Mouse (Mus musculus) bone marrow macrophage, adult 2 months (primary cell): ENCODE results near the gene Zfp286. TPM values are rescaled to one million over a fixed set of nuclear protein-coding genes. Genes with fewer than 3 reads are reported as not detected.
"Not testable (repeated sequence)": the region's sequence is repeated elsewhere in the genome, so short reads cannot be mapped to it uniquely, and the experiment has no call there.

Source experiments
- H3K27ac ChIP-seq: 2 replicates; pipeline ENCODE4 v1.5.1; 2012; ENCODE audit warnings: low read depth, low read length; ENCODE audit not compliant: insufficient read depth
- H3K4me1 ChIP-seq: 2 replicates; pipeline ENCODE4 v1.6.1; 2012; ENCODE audit warnings: low read length; ENCODE audit not compliant: control insufficient read depth, insufficient read depth
- H3K4me3 ChIP-seq: 2 replicates; pipeline ENCODE4 v1.5.1; 2012; ENCODE audit warnings: mild to moderate bottlenecking, low read length, moderate library complexity; ENCODE audit not compliant: insufficient read depth
- CTCF ChIP-seq: IDR thresholded peaks from 2 replicates; pipeline ENCODE4 v1.5.1; 2012; ENCODE audit warnings: low read depth, mild to moderate bottlenecking, low read length, moderate library complexity
- POLR2A ChIP-seq: IDR thresholded peaks from 2 replicates; pipeline ENCODE4 v1.6.1; 2012; ENCODE audit warnings: mild to moderate bottlenecking, low read depth, low read length, borderline replicate concordance
- polyA plus RNA-seq: library from polyadenylated mRNA; stranded (reverse); fragments of >200 nt; gene quantifications from 2 replicates; pipeline ENCODE4 v1.2.4, GENCODE M21; 2012; ENCODE audit not compliant: missing spikeins, insufficient read depth, insufficient read length

Gene Zfp286
- polyA plus RNA-seq, 1 experiment = 1.7 TPM

GRCm38 (mm10) chr11:62804119-62804518, 14.9 kb upstream of the Zfp286 start:
- H3K4me3 ChIP-seq = no peak overlapping the region
- no peak overlapping the region for H3K27ac ChIP-seq
- H3K4me1 ChIP-seq = peaks cover 13% of the 10 kb centered on the region
- TF ChIP-seq CTCF (no peak), POLR2A (no peak)

DNA sequence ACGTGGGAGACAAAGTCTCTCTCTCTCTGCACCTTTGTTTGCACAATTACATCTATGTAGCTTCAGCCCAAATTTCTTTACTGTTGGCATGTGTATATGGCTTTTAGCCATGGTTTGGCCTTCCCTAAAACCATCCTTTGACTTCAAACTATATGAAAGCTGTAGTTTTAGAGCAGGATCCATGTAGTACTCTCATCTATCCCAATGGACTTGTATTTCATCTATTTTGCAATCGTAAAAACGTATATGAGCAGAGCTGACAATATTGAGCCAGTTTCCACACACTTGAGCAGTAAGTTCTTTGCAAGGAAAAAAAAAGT, 315 bp upstream of the Zfp286 start:
- Histone ChIP-seq H3K4me3 (peak overlapping the region; percentile 45), H3K4me1 (no peaks in the 10 kb centered on the region), H3K27ac (no peak overlapping the region)
- TF ChIP-seq POLR2A (no peak), CTCF (no peak)

- TF ChIP-seq POLR2A (no peak), CTCF (no peak)
- Histone ChIP-seq H3K4me1 (no peaks in the 10 kb centered on the region), H3K27ac (no peak overlapping the region), H3K4me3 (no peak overlapping the region)
Measured at GRCm38 (mm10) chr11:62776510-62776909, 12.8 kb downstream of the Zfp286 start.

GRCm38 (mm10) chr11:62760755-62761457, 28.4 kb downstream of the Zfp286 start:
- TF ChIP-seq POLR2A = no peak
- no peak for TF ChIP-seq CTCF
- peaks cover 4% of the 10 kb centered on the region; the same call in 1 of the 2 replicates for H3K4me1 ChIP-seq
- H3K4me3 ChIP-seq = no peak overlapping the region
- no peak overlapping the region for H3K27ac ChIP-seq

DNA sequence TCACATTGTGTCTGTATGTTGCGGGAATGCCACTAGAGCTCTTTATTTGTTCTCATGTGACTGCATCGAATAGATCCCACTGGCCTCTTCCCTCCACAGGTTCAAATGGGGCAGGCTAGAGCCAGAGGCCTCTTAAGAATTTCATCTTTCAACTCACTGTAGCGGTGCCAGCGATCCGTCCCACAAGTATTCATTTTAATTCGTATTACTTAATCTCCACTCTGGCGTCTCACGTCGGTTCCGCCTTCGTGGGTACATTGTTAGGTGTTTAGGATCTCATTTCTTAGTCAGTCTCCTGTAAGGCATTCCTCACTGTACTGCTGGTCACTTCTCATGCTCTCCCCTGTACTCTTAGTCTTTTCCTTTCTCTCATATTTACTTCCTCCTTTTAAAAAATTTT, 30.8 kb downstream of the Zfp286 start:
- TF ChIP-seq CTCF (no peak), POLR2A (no peak)

DNA sequence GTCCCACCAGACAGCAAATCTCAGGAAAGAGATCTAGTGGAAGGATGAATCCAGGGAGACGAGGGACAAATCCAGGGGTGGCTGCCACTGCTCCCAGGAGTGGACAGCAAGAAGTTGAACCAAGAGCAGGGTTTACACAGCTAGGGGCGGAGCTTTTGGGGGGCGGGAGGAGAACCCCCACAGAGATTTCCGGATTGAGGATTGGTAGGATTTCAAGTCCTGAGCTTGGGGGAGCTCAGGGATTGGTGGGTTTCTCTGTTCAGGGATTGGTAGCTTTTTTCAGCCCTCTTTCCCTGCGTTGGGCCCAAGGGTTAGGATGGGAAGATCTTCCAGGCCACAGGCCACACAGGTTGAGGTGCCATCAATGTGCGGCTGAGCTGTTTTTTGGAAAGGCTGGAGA, 31.4 kb downstream of the Zfp286 start:
- no peak overlapping the region for H3K27ac ChIP-seq
- peaks cover 4% of the 10 kb centered on the region; the same call in 1 of the 2 replicates for H3K4me1 ChIP-seq
- no peak for TF ChIP-seq POLR2A
- TF ChIP-seq CTCF = no peak
- no peak overlapping the region for H3K4me3 ChIP-seq

More for the DNA sequence above, 30.8 kb downstream of the Zfp286 start:
- Histone ChIP-seq H3K4me3 (no peak overlapping the region), H3K27ac (no peak overlapping the region), H3K4me1 (peaks cover 4% of the 10 kb centered on the region; the same call in 1 of the 2 replicates)

- Histone ChIP-seq H3K27ac (no peak overlapping the region), H3K4me1 (peaks cover 4% of the 10 kb centered on the region; the same call in 1 of the 2 replicates), H3K4me3 (no peak overlapping the region)
- TF ChIP-seq CTCF (no peak), POLR2A (no peak)
Measured at GRCm38 (mm10) chr11:62757143-62757507, 32.1 kb downstream of the Zfp286 start.

DNA sequence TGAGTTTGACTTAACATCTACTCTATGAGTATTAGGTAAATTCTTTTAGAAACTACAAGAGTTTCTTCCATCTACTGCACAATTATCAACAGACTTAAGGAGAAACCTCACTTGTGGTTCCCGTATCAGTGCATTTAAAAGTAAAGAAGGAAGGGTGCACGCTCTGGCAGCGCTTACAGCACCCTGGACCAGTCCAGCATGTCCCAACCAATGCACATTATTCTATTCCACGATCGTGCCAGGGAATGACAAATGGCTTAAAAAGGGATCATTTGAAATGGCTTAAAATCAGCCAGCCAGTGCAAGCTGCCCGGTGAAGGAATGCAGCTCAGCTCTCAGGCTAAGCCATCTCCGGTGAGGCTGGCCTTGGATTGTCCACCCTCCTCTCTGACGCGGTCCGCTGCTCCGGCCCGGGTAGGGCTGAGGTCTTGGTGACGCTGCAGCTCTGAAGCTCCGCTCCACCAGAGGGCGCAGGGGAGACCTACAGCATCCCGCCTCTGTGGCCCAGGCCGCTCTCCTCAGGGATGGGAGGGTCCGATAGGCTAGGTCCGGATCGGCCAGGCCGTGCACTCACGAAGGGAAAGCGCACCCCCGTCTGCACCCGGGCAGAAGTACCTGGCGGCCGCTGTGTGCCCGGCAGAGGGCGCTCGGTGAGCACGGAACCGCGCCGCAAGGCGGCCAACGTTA, 32.7 kb downstream of the Zfp286 start:
- H3K4me3 ChIP-seq = peak overlapping the region; percentile 45
- no peaks in the 10 kb centered on the region for H3K4me1 ChIP-seq
- H3K27ac ChIP-seq = no peak overlapping the region
- TF ChIP-seq CTCF = peak; percentile 100
- TF ChIP-seq POLR2A = no peak

DNA sequence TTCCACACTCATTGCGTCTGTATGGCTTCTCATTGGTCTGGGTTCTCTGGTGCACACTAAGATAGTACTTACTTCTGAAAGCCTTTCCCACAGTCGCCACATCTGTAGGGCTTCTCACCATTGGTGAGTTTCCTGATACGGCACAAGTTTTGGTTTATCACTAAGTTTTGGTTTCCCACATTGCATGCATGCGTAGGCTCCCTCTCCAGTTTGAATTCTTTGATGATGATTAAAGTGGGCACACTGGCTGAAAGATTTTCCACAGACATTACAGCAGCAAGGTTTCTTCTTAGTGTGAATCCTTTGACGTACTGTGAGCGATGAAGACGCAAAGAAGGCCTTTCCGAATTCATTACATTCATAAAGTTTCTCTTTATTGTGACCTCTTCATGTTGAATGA, 36.5 kb downstream of the Zfp286 start, which contains the start of gene Gm10428:
Gm10428 (plus strand) TSS at position 321 of the 400 bp plus-strand sequence.
- H3K27ac ChIP-seq = no peak within 1 kb of the TSS
- H3K4me3 ChIP-seq = no peak within 1 kb of the TSS
- H3K4me1 ChIP-seq = peaks cover 7% of the 10 kb centered on the region
- TF ChIP-seq POLR2A (no peak), CTCF (no peak)

DNA sequence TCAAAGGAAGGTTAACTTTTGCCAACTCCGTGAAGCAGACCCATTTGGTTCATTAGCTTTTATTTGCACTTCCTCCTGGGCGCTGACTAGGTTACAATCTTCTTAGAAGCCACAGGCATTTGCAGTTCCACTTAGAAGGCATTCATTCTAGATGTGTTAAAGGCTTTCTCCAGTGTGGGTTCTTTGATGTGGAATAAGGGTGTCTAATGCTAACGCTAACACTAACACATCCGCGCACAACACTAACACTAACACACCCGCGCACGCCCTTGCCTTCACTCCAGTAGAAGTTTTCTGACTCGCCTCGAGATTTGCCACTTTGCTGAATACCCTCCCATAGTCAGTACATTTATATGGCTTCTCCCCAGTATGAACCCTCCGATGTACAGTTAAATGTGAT, 37.1 kb downstream of the Zfp286 start:
- no peak overlapping the region for H3K4me3 ChIP-seq
- H3K27ac ChIP-seq = no peak overlapping the region
- TF ChIP-seq POLR2A = no peak
- TF ChIP-seq CTCF = no peak
- H3K4me1 ChIP-seq = peaks cover 7% of the 10 kb centered on the region

GRCm38 (mm10) chr11:62749445-62749844, 39.8 kb downstream of the Zfp286 start:
- not testable (repeated sequence) for H3K4me1 ChIP-seq, H3K27ac ChIP-seq, H3K4me3 ChIP-seq
